Mouse (Mus musculus): ENCODE measurements around the gene Skil. TPM values are rescaled to one million over a fixed set of nuclear protein-coding genes. Genes with fewer than 3 reads are reported as not detected.

Skil gene
- polyA plus RNA-seq, 1 experiment from 2014 or later: 24.2 TPM

DNA sequence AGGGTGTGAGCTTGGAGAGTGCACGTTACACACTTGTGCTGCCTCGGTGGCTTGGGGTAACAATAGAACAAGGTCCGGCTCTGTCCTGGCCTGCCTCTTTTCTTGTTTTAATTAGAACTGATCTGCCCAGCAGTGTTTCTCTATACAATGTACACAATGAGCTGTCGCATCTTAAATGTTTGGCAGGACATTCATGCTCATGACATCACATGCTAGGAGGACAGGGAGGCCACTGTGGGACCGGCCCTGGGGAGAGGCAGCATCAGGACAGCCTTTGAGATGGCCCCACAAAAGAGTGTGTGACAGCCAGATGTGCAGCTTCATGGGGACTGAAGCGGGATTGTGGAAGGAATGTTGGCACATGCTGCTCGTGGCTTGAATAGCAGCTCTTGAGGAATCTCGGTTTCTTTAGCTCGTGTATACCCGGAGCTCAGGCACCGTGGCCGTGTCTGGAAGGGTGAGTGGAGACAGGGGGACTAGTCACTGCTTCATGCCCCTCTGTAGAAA is 71.6 kb downstream of the Skil start:
- H3K4me2 ChIP-seq (ENCODE audit: low read length): 0 out of 2 replicates have a peak overlapping the region, but pooled peaks have one; percentile 14
- no peak overlapping the region for H3K4me3 ChIP-seq (ENCODE audit: low read depth, low read length)
- WGBS: 5% methylated on average over 12 of the region's 12 CpGs
- no peaks in the 10 kb centered on the region for H3K9me3 ChIP-seq (replicated peaks; ENCODE audit: control insufficient read depth, low read length)
- no peaks in the 10 kb centered on the region for H3K27me3 ChIP-seq (replicated peaks; ENCODE audit: control insufficient read depth, insufficient read depth, low read length)
- DNase-seq (ENCODE audit: low spot score) (peak; percentile 24), ATAC-seq (peak; percentile 68)
- no peak overlapping the region for H3K9ac ChIP-seq (ENCODE audit: low read length)
- no peak overlapping the region for H3K27ac ChIP-seq (ENCODE audit: low read depth, low read length)
- H3K36me3 ChIP-seq (ENCODE audit: control insufficient read depth, insufficient read depth, low read length): no peaks in the 10 kb centered on the region
- 0 out of 2 replicates have a peak, but pooled peaks cover 6% of the 10 kb centered on the region for H3K4me1 ChIP-seq (ENCODE audit: control insufficient read depth, insufficient read depth, low read length)

Other genes with a start within 250 kb of the Skil start
- 1.3 and 1.6 TPM in 2 replicates for gene Gpr160, start 239.1 kb upstream of the Skil start, polyA plus RNA-seq (2014; fragmentation: Nextera tagmentation; extraction: Ambion mirVana)
- gene Phc3, start 125.6 kb upstream of the Skil start, polyA plus RNA-seq (2014; fragmentation: Nextera tagmentation; extraction: Ambion mirVana): 4.8 and 5.7 TPM in 2 replicates
- 24.8 and 25.8 TPM in 2 replicates for gene Prkci, start 99.3 kb upstream of the Skil start, polyA plus RNA-seq (2014; fragmentation: Nextera tagmentation; extraction: Ambion mirVana)
- gene Cldn11, start 54.9 kb downstream of the Skil start, polyA plus RNA-seq (2014; fragmentation: Nextera tagmentation; extraction: Ambion mirVana): 55.3 and 60.4 TPM in 2 replicates
- 2.2 and 3.2 TPM in 2 replicates for gene Slc7a14, start 215.3 kb downstream of the Skil start, polyA plus RNA-seq (2014; fragmentation: Nextera tagmentation; extraction: Ambion mirVana)